Mouse (Mus musculus) thymus, adult 2 months (tissue): ENCODE data around the gene Mrps7.

ENCODE experiments used
- CTCF ChIP-seq: fragments of 200-500 bp; IDR thresholded peaks from 2 replicates; pipeline ENCODE4 v1.5.1; 2012; ENCODE audit warnings: mild to moderate bottlenecking, control low read depth, low read length, moderate library complexity, borderline replicate concordance; ENCODE audit not compliant: control insufficient read depth, poor library complexity, insufficient read depth; ENCODE audit errors: extremely low read depth
- POLR2A ChIP-seq: fragments of 200-500 bp; IDR thresholded peaks from 2 replicates; pipeline ENCODE4 v1.6.1; 2012; ENCODE audit warnings: mild to moderate bottlenecking, low read length, control low read depth, moderate library complexity; ENCODE audit not compliant: control insufficient read depth, poor library complexity, insufficient read depth; ENCODE audit errors: extremely low read depth

DNA sequence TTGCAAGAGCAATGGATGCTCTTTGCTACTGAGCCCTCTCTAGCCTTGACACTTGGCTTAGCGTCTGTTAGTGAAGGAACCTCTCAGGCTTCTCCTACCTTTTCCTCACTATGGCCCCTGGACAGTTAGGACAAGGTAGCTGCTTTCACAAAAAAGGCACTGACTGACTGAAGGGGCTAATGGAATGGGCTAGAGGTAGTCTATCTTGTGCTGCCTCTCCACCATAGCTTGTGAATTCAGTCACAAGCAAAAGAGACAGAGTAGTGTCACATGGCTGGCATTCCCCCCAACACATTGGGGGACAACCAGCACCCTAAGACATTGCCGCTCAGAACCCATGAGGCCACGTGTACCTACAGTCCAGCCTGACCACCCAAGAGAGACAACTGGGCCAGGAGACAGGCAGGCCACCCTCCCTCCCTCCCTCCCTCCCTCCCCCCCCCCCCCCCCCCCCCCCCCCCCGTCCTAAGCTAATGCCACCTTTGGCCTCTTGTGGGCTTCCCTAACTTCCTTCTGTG lies 36.6 kb downstream of the Mrps7 start:
- TF ChIP-seq POLR2A (no peak), CTCF (no peak)
